Mouse (Mus musculus): ENCODE measurements at regions not wholly inside any gene's neighbourhood (a gene's known extent, or its start where the extent isn't known, plus 50 kb on each side); places are given as distances from the start of the nearest gene placed in this dataset.

DNA sequence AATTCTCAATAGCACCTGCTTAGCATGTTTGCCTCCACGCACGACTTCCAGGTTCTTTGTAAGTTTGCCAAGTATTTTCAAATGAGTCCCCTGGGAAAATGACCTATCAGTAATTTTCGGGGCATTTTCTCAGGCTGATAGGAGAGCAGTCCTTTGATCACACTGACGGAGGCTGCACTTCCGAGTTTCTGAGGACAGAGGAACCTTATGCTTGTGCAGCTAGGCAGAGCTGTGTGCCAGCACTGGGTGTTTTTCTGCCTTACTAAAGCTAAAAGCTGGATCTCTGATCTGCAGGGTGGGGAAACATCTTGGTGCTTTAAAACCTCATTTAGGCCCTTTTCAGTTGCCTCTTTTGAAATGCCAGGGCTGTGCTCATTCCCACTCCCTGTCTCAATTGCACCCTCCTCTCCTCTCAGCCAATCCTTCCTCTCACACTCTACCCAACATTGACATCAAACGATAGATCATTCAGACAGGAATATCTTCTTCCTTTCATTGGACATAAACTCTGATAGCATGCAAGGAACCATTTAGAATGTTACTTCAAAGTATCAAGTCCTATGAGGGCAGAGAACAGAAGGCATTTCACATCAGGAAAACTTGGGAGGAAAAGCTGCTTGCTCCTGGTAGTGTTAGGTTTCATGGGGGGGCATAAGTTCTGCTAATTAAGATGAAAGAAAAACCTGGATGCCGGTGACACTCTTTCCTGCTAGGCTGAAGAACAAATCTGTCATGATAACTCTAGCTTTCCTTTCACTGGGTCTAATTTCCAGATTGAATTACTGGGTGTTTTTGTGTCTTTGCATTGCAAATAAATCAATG lies 95.3 kb downstream of the Lurap1l start:
- DNase-seq = no peak

DNA sequence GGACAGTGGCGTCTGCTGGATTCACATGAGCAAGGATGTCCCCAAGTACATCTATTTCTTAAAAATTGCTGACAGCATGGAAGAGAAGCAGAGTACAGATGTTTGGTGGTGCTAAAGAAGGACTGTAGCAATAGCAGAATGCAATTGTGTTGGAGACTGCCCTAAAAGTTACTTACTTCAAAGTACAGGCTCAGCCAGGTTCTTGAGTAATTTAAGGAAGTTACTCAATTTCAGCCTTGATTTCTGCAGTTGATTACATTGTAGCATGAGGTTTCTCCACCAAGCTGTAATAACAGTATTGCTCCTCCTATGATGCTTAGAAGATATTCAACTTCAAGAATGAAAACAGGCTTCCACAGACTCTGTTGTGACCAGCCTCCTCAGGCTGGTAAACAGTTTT lies 96.1 kb downstream of the Lurap1l start:
- no peak for DNase-seq

DNA sequence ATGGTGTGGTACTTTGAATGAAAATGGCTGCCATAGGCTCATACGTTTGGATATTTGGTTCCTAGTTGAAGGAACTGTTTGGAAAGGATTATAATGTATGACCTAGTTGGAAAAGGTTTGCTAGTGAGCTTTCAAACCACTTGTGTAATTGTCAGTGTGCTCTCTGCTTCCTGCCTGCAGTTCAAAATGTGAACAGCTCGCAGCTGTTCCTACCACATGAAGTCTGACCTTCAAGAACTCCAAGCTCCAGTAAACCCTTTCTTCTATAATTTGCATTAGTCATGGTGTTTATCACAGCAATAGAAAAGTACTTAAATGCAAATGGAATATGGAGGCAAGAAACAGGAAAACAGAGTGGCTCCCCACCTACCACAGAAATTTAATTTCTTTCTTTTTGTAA lies 111.4 kb downstream of the Lurap1l start:
- DNase-seq = no peak

DNA sequence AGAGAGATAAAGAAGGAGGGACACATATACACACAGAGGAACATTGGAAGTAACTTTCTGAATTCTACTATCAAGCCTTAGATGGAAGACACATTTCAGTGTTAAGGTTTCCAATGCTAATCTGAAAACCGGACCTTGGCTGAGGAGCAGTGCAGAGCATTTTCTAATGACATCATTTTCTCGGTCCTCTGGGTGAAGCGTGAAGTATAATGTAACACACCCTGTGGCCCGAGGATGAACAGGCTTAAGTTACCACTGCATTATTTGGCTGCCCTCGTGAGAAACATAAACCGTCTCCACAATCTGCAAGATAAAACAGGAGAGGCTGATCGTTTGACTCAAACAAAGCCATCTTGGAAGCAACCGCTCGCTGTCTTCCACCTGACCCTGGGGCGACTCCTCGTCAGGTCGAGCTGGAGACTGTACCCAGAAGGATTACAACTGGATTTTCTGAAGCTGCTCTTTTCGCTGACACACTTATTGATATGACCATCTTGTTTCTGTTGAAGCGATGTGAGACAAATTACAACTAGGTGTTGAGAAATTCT lies 113.1 kb downstream of the Lurap1l start:
- no peak for DNase-seq

DNA sequence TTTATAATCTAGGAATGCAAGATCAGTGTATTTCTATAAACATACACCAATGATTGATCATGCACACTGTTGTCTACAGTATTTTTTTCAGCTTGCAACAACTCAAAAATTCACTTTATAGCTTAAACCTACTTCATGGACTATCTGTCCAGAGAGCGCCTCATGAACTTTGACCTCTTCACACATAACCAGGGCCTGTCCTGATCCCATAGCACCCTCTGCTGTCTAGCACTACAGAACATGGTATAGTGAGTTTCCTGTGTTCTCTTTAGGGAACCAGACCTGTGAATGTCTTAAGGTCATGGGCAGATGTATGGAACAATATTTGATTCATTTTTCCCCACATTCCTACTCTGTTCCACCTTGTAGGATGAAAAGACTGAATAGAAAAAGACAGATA lies 117.1 kb downstream of the Lurap1l start:
- no peak for DNase-seq

DNA sequence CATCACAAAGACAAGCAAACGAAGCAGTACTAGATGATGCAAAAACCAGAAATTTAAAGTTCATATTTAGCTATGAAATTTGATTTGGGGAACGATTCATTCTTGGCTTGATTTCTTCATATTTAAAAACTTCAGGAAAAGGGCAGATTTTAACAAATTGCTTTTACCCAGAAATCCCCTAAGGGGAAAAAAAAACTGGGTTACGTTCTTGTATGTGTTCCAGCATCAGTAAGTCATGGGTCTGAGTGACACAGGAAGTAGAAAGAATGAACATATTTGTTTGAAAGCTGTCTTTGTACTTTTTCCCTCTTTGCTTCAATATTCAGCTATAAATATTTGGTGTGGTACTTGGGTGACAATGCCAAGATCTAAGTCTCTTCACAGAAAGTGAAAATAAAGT lies 120.2 kb downstream of the Lurap1l start:
- DNase-seq = no peak

DNA sequence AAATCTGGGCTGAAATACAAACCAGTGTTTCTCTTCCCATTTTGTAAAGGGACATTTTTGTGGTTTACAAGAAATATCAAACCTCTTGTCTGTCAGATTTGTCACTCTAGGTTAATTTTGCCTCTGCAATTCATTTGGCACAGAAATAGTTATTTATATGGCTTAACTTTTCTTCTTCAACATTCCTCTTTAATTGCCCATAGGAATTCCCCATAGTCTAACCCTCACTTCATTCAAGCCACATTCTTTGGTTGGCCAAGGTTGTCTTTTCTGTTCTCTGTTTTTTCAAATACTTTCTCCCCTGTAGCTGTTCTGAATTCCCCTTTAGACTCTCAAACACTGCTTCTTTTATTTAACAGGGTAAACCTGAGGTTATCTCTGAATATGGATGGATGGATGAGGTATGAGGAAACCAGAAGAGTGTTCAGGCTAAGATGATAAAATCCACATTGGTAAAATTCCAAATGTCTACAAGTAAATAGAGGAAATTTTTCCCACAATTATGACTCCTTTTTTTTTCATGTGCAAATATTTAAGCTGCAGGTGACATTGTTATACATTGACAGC lies 127.0 kb downstream of the Lurap1l start:
- DNase-seq = no peak

DNA sequence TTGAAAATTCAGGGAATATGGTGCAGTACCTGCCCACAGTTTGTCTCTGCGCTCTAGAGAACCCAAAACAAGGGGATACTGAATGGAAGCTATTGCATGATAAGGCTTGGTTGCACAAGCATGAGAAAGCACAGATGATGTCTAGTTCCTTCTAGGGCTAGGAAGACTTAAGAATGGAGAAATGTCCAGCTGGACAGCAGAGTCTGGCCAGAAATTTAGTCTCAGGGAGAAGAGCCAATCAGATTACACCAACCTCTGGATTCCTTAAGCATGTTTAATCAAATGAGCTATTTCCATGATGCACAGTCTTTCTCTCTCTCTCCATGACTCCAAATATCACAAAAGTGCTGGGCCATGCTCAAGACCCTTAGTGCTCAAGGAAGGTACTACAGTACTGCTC lies 147.8 kb downstream of the Lurap1l start:
- no peak for DNase-seq

DNA sequence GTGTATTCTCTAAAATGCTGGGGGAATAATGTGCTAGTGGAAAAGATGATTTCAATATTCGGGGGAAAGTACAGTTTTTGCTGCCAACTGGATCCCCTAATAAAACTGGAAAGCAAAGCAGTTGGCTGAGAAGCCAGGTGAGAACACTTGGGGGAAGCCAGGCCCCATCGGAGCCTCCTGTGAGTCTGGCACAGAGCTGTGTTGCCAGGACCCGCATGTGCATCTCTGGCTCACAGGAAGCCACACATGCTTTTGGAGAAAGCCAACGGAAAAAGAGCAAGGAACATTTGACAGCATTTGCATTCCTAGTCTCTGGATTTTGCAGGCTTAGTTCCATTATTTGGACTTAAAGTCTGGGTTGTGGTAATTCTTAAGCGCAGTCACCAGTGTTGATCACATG lies 148.4 kb downstream of the Lurap1l start:
- DNase-seq = no peak

DNA sequence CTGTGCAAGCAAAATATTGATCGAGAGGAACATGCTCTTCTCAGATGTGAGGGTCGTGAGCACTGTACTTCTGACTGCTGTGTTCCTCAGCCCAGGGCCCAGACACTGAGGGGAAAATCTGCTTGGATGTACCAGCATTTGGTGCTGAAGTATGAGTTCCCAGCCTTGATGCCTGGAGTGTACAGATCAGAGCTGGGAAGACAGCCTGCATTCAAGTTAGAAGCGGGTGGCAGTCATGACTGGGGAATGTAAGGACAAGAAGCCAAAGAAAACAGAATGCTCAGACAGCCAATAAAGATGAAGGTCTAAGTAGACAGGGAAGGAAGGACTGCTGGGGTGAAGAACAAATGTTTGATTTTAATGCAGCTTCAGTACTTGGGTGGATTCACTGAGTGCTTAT lies 148.9 kb downstream of the Lurap1l start:
- DNase-seq = no peak

DNA sequence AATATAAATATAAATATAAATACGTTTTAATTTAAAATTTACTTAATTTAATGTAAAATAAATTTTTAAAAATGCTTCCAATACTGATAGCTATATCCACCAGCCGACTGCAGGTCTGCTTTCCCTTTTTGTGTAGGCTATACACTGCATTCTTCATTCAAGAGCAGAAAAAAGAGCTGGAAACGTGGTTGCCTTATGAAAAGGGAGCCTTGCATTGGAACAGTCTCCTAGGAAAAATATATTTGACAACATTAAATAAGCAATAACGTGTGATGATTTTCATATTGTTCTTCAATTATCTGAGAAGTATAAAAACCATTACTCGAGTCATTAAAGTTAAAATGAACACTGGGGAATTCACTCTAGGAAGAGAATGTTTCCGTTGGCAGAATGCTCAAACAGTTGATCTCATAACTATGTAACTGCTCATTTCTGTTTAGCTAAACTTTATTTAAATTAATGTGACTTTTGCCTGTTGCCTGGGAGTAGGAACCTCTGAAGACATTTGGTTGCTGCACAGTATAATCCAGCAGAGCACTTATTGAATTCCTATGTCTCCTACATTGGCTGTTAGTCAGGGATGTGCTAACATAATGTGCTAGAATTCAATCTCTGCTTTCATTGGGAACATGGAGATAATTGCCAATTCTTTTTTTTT lies 172.0 kb downstream of the Lurap1l start:
- DNase-seq = no peak

DNA sequence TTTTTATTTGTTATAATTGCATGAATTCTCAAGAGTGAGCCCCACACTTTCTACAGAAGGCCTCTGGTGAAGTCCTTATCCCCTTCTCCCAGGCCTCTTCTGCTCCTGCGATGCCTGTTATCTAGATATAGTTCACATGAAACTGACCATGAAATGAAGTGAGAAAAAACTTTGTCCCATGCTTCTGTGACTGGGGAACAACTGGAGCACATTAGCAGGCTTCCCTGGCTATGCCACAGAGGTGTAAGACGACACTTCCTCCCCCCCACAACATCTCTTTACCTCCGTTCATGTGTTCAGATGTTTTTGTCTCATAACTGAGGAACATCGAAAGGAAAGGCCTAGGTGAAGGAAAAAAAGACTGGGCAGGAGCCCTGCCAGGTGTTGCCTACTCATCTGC lies 174.7 kb downstream of the Lurap1l start:
- DNase-seq = no peak

DNA sequence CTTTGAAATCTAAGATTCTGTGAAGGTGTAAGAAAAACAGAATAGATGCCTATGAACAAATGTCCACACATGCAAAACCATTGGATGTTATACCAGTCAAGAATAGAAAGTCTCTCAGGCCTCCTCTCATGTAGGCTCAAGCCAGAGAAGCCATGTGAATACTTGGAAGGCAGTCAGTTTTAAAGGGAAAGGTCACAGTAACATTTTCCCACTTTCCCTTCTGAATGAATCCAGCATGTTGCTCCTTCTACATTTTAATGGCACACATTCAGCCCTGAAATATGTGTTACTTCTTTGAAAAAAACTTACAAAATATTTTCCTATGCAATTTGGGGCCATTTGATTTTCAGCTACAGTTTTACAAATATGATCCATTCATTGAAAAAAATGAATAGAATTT lies 186.1 kb downstream of the Lurap1l start:
- DNase-seq = no peak

DNA sequence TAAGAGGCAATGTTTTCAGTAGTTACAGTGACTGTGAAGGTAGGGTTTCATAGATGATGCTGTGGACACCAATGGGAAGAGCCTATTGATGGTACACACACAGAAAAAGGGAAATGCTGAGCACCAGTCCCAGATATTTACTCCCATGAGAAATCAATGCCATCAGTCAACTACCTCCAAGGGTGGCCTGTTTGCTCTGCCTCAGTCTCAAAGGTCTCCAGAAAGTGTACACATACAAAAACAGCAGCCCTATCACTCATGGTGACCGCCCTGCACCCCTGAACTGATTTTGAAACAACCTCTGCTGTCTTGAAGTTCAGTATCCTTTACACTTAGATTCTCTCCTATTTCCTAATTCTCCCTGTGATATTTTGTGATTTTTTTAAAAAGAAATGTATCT lies 187.2 kb downstream of the Lurap1l start:
- DNase-seq = no peak

DNA sequence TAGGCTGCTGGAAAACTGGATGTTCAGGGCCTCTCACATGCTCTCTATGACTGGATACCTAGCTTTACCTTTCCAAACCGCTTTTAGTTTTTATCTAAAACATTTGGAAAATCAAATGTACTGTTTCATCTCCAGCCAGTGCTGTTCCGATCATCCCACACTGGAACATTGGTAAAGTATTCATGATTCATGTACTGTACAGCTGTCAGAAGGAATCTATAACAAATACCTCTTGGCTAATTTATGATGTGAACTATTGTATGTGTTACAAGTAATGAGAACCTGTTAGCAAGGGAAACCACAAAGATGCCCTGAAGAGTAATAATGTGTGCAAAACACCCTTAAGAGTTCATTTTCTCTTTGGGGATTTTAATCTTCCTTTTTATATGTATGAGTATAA lies 190.6 kb downstream of the Lurap1l start:
- no peak for DNase-seq

DNA sequence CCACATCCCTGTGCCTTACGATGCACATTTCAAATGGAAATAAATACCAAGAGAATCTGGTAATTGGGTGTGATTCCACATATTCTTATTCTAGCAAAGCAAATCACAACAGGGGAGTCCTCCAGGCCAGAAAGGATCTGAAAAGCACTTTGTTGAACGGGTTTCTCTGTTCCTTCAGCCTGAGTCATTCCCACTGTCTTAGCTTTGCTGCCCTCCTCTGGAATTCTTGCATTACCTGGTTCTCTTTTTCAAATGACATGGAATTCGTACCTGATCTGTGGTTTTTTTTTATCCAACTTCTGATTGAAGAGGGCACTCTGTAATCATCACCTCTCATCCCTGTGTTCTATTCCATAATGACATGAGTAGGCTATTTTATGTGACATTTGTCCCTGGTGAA lies 200.9 kb downstream of the Lurap1l start:
- peak; percentile 5 for DNase-seq

DNA sequence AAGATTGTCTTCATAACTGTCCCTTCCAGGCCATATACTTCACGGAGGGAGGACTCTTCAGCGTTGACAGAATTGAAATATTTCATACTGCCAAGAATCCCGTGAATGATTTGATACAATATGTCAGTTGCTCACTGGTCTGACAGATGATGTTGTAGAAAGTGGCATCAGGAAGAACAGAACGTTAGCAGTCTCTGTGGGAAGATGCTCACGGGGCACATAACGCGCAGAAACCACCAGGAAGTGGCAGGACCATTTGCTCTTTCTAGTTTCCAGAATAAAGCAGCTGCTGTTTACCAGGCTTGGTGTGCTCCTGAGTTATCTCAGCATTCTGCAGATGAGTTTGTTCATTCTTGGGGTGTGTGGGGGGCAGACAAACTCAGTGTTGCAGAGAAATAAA lies 206.0 kb downstream of the Lurap1l start:
- DNase-seq = no peak

DNA sequence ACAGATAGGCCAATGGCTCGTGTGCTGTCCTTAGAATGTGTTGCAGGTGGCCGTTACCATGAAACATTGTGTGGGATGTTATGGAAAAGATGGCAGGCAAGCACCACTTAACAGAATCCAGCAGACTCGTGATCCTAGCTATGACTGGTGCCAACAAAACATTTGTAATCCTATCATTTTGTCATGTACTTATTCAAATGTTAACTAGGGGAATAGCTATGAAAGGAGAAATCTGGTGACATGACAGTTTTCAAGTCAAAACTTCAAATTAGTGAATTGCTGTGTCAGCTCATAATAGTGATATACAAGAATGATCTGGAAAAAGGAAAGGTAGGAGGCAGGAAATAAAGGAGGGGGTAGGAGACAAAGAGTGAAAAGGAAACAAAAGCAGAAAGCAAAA lies 213.7 kb downstream of the Lurap1l start:
- DNase-seq = no peak

DNA sequence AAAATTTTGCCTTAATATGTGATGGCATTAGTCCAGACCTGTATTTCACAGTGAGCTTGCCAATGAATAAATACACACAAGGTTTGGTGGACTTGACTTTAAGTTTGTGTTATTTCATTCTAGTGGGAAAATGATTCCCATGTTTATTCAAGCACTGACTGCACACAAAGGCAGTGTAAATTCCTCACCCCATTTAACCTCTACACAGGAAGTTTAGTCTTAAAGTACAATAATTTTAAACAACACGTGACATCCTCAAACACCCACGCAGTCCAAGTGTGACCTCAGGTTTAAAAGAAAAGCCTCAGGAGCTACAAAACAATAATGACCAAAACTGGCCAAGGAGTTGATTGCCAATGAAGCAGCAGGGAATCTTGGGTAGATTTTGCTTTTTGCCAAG lies 219.4 kb downstream of the Lurap1l start:
- DNase-seq = no peak

DNA sequence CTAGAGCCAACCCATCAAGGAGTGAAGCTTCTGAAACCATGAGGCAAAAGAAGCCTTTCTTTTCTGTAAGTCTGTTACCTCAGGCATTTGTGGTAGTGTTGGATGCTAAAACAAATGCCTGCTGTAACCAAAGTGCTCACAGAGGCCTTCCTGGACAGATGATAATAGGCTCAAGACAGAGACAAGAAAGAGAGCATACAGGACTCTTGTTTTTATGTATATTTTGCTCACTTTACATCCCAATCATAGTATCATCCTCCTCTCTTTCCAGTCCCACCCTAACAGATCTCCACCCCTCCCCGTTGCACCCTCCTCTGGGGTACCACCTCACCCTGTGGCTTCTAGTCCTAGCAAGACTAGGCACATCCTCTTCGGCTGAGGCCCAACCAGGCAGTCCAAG lies 262.7 kb downstream of the Lurap1l start:
- no peak for DNase-seq

DNA sequence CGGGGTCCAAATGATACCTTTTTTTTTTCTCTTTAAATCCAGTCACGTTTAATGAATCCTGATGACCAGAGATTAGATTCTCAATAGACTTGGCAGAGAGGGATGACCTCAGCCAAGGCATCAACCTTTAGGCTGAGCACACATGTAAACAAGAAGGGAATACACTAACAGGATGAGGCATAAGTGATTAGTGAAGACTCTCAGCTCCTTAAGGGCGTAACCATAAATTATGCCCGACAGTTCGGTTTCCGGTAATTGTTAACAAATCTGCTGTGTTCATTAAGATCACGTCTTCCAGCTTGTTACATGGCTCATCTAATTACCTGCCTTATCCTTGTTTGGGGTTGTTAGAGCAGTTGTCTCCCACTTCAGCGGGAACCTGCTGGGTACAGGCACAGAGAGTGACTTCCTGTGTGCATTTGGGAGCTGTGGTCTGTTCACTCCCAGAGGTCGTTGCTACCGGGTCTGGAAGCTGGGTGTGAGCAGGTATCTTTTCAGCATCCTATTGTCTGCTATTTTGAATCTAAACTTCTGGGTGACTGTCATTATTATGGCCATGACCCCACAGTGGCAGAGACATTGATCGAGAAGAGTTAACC lies 265.1 kb downstream of the Mpdz start:
- DNase-seq = no peak

DNA sequence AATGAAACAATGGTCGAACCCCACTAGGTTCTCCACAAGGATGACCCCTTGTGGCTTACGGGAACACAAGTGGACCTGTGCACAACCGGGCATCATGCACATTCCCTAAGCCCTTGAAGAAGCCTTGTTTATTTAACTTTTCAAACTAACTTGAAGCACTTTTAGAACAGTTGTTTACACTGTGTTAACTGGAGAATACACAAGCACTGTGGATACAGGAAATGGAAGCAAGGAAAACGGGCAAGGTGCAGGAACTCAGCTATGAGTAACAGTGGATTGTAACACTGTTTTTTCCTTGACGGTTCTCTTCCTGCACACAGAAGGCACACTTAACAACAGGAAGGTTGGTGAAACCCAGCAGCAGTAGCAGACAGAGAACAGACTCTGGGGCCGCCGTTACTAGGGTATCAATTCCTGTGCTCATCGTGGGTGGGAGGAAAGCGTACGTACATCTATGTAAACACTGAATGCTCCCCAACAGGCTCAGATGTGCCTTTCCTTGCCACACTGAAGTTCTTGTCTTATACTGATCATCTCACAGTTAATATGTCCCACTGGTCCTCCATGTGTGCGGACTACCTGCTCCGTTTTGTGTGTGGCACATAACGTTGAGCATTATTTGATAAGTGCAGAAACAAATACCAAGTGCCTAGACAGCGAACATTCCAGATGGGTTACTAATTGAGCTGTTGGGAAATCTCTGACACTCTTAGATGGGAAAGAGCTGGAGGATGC lies 264.4 kb downstream of the Mpdz start:
- DNase-seq = no peak

DNA sequence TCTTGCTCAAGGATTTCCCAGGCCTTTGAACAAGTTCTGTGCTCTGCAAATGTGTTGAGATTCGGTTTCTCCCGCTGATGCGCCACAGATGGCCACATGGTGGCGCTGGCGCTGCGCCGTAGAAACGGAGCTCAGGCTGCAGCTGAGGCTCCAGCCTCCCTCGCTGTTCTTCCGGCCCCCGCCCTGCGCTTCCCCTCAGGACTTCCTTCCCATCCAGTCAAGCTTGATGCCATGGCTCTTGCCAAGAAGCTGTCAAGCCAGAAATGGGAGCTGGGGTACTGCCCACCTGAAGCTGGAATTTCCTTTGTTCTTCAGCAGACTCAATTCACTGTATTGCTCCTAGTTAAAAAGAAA lies 263.9 kb downstream of the Mpdz start:
- peak; percentile 89 for DNase-seq

Data from right cerebral cortex, postnatal 14 days (tissue).